Mouse (Mus musculus) right cerebral cortex, postnatal 14 days (tissue): Measurements from ENCODE around the gene Cenpb.
A peak's percentile ranks its signal among the peaks of the same experiment; 100 is the strongest.

Experiments
- DNase-seq: peaks from one replicate; pipeline ENCODE4 v3.0.0; 2022

Gene Cenpb

GRCm38 (mm10) chr2:131196606-131197316 lies 16.9 kb upstream of the Cenpb start:
- DNase-seq: no peak

DNA sequence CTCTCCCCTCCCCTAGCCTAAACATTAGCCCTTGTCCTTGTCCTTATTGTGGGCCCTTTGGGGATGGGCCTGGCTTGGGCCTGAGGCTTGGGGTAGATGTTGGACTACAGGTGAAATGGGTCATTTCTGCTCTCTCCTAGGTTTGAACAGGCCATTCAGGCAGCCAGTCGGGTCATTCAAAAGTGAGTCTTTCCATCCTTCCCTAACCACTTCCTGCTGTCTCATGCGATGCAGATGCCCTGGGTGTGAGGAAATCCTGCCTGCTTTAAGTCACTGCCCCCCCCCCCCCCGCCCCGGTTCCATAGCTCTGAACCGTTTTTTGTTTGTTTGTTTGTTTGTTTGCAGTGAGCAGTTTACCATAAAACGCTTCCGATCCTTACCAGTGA lies 11.1 kb upstream of the Cenpb start:
- no peak for DNase-seq

GRCm38 (mm10) chr2:131190344-131191004 lies 10.6 kb upstream of the Cenpb start:
- DNase-seq: no peak

DNA sequence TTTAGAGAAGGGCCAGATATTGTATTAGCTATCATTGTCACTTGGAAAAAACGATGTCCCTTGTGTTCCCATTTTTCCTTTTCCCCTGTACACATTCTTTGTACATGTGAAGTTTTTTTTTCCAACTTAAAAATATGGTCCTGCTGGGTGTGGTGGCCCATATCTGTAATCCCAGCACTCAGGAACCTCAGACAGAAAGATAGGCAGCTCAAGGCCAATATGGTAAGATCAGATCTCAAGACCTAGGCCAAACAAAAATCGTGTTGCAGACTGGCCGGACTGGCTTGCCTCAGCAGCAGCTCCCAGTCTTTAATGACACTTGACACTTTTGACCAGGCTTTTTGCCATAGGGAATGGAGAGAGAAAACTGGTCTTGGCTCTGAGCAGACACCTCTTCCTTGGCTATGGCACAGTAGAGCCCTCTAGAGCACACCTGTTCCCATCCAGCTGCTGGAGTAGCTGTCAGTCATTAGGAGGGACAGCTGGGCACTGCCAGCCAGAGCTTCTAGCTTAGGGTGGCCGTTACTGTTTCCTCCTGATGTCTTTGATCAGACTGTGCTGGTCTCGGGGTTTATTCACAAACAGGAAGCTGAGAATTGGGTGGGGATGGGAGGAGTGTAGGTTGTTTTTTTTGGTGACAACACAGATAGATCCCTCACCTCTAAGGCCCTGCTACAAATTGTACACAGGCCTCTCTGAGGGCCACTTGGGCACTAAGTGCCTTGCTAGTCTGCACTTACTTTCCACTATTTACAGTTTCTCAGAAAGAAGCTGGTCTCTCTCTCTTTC lies 9.8 kb upstream of the Cenpb start:
- no peak for DNase-seq

GRCm38 (mm10) chr2:131188311-131188710 lies 8.4 kb upstream of the Cenpb start:
- no peak for DNase-seq

GRCm38 (mm10) chr2:131187602-131187922 lies 7.7 kb upstream of the Cenpb start:
- DNase-seq: no peak

DNA sequence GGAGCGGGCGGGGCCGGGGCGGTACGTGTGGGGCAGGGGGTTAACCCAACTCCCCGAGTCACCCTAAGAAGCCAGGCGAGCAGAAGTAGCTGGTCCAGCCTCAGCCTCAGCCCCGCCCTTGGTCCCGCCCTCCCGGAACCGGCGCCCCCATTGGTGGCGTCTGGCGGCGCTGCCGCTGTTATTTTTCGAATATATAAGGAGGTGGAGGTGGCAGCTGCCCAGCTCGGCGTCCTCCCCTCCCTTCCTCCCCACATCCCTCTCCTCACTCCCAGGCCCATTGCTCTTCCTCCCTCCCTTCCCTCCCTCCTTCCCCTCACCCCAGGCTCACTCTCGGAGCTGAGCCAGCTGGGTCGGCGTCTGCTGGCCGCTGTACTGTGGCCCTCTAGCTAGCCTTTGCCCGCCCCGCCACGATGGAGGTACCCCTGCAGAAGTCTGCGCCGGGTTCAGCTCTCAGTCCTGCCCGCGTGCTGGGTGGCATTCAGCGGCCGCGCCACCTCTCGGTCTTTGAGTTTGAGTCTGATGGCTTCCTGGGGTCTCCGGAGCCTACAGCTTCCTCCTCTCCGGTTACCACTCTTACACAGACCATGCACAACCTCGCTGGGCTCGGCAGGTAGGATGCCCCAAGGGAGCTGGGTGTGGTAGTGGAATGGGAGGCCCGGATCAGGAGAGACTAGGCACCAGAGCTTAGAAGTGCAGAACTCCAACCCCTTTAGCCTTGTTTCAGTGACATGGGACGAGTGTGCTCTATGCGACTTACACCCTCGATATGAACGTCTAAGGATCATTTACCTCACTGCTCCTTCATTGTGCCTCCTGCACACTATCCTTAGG lies 7.1 kb upstream of the Cenpb start, which contains the start of the genes Cdc25b and Spef1:
Gene Cdc25b, plus strand, starts transcription at position 179 of the 831 bp plus-strand sequence.
Gene Spef1, minus strand, starts transcription at position 512 of the 831 bp plus-strand sequence.
- DNase-seq: peak; percentile 80

GRCm38 (mm10) chr2:131186343-131186742 lies 6.5 kb upstream of the Cenpb start:
- no peak for DNase-seq

GRCm38 (mm10) chr2:131179246-131179886 lies 501 bp downstream of the Cenpb start:
- DNase-seq: peak; percentile 80

DNA sequence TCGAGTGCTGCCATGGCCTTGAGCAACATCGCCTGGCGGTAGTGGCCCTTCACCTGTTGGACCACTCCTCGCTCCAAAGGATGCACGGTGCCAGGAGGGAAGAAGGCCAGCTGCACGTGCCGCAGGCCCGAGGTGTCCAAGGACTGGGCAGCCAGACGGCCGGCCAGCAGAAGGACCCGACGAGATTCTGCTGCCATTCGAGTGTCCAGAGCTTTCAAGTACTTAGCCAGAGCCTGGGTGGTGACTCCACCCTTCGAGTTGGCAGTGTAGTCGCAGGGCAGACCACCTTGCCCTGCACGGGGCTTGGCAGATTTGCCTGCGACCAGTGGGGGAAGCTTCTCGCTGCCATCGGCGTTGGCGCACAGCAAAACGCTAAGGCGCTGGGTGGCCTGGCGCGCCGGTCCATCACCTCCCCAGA lies 1.0 kb downstream of the Cenpb start:
- DNase-seq: no peak

DNA sequence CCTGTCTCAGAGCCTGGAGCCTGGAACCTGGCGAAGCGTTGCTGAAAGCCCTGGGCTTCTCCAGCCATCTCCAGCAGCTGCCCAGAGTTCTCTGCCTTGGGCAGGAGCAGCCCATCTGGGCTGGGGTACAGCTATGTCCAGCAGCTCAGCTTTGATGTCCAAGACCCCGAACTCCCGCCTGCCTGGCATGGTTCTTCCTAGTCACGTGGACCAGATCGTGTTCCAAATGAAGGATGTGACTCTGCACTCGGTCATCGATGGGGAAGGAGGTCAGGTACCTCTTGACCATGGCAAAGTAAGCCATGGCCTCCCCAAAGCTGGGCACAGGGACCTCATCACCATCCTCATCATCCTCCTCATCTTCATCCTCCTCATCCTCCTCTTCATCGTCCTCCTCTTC lies 1.9 kb downstream of the Cenpb start:
- no peak for DNase-seq

DNA sequence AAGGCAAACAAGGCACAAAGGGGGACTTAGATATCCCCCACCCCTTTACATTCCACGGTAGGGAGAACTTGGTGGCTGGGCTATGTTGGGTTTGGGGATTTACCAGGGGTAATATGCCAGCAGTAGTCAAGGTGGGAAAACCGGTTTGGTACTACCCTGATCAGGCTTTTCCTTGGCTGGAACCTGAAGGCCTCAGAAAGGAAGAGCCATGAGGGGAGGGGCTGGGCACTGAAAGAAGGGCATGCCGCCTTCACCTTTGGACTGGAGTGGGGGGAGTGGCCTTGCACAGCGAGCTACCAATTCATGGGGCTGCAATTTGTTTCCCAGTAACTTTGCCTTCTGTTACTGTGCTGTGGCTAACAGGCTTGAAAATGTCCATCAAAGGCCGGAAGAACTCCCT lies 3.4 kb downstream of the Cenpb start:
- DNase-seq: no peak

DNA sequence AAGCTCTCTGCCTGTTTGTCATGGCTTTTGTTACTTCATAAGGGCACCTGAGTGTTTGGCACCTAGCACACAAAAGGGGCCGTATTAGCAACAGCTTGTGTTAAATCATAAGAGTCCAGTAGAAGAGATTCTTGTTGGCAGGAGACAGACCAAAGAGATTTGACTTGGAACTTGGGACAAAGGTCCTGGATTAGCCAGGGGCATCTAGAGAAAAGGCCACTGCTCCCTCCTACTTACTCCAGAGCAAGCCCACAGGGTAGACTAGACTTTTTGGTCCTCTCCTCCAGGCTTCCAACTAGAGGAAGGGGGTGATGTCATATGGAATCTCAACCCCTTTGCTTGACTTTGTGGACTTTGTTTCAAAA lies 3.9 kb downstream of the Cenpb start:
- DNase-seq: no peak

DNA sequence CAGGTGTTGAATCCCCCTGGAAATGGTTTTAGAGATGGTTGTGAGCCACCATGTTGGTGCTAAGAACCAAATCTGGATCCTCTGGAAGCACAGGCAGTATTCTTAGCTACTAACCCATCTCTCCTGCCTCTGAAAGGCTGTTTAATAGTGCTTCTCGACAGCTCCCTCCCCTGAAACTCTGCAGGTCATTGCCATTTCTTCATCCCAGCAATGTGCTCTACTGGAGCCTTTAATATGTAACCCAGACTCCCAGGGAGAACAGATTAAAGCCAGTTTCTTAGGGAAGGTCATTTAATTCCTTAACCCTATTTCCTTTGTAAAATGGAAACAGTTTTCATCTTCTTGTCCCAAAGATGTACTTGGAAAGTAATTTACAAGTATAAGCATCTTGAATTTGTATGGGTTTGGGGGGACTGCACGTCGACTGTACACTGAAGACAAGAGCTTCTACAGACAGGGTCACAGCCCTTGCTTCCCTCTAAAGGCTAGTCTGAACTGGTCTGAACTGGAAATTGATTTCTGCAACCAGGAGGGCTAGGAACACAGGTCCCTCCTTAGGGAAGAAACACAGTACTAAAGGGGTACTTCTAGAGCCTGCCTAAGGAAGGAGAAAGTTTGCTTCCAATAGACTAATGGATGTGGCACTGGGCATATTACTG lies 4.5 kb downstream of the Cenpb start:
- DNase-seq: no peak

DNA sequence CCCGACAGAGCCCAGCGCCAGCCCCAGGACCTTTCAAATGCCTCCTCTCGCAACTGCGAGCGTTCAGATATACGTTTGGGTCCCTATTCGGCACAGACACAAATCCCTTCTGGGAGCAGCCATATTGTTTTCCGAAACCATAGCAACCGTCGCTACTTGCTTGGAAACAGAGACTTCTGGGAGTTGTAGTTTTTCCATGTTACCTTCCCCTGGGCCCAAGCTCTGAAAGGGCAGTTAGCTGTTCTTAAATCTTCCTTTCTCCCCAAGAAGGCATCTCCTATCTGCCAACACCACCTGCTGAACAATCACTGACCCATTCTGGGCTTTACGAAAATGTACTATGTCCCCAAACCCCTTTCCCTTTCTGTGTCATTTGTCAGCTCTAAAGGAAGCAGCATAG lies 5.2 kb downstream of the Cenpb start:
- DNase-seq: peak; percentile 34

DNA sequence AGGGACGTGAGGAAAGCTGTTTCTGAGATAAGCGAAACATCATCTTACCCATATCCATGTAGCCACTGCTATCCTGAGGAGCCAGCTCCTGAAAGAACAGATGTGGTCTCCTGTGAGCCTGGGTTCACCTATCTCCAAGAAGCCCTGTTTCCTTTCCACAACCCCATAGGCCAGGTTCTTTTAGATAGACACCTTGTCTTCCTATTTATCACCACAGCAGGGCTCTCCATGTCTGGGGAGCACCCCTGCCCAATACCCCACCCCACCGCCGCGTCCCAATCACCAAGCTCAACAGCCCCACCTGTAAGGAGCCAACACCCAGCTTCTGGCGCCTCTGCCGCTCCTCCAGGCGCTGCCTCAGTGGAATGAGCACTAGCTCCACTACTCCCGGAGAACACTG lies 7.5 kb downstream of the Cenpb start:
- no peak for DNase-seq

GRCm38 (mm10) chr2:131171401-131172104 lies 8.3 kb downstream of the Cenpb start:
- DNase-seq: peak; percentile 72

GRCm38 (mm10) chr2:131170936-131171335 lies 8.9 kb downstream of the Cenpb start:
- no peak for DNase-seq

DNA sequence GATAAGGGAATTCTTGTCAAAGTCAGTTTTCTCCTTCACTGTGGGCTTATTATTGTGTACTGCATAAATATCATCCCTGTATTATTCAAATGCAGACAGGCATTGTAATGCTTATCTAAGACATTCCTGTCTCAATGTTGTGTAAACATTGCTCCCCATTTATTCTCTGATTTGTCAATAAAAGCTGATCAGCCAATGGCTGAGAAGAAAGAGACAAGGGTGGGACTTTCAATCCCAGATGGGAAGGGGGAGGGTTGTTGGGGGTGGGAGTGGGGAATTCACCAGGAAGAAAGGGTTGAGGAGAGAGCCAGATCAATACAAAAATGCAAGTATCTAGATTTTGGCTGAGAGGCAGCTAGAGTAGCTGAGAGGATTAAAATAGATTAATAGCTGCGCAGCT lies 11.0 kb downstream of the Cenpb start:
- no peak for DNase-seq

- DNase-seq: no peak
Measured at GRCm38 (mm10) chr2:131167984-131168383, 11.9 kb downstream of the Cenpb start.

DNA sequence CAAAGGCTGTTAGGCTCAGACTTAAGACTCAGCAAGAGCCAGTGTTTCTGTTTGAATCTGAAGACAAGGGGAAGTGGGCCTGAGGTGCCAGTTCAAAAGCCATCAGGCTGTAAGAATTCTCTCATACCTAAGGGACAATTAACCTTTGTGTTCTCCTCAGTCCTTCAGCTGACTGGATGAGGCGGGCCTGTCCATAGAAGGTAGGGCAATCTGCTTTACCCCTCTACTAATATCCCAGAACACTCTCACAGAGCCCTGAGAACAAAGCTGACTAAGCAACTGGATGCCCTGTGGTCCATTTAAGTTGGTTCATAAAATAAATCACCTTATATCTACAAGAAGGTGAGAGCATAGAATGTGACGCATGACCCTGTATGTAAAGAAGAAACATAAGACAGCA lies 13.7 kb downstream of the Cenpb start:
- no peak for DNase-seq
